Mouse (Mus musculus): ENCODE results near the gene Nkx6-1.

GRCm38 (mm10) chr5:101663621-101664422, 974 bp downstream of the Nkx6-1 start:
- TF ChIP-seq USF1 (IDR thresholded peaks at IDR 0.05; ENCODE audit: low read depth) (no peak), POLR2A (IDR thresholded peaks at IDR 0.05; ENCODE audit: insufficient read length, low read depth) (no peak), E2F4 (IDR thresholded peaks at IDR 0.05; ENCODE audit: insufficient read depth) (no peak), POLR2AphosphoS2 (IDR thresholded peaks at IDR 0.05; ENCODE audit: insufficient read length, low read depth) (no peak), MAX (IDR thresholded peaks at IDR 0.05; ENCODE audit: low read depth) (no peak), MYOG (IDR thresholded peaks at IDR 0.05; ENCODE audit: control insufficient read depth in 1 of 3, insufficient read depth in 1 of 3, insufficient read length in 2 of 3, low read depth in 2 of 3) (no peak)
